Mouse (Mus musculus) liver, embryonic 14.5 days (tissue): ENCODE results near the gene Ogn. TPM values are rescaled to one million over a fixed set of nuclear protein-coding genes. Genes with fewer than 3 reads are reported as not detected.

Experiments
- ATAC-seq: fragments of 200-750 bp; cut with Nextera tagmentation; 2 replicates; pipeline ENCODE4 v1.8.0; 2017; ENCODE audit warnings: moderate number of reproducible peaks, mild to moderate bottlenecking, moderate library complexity; ENCODE audit not compliant: insufficient read depth
- DNase-seq, 3 experiments: peaks; one replicate each; pipeline ENCODE4 v3.0.0-alpha.2; 2012 to 2013; ENCODE audit warnings: low read depth in 3 of 3, low spot score in 3 of 3
- H3K27ac ChIP-seq: fragments of 300-500 bp; sonication (generic); 2 replicates; pipeline ENCODE4 v1.5.1; 2014; ENCODE audit warnings: moderate library complexity, mild to moderate bottlenecking, control low read depth, inconsistent platforms
- H3K27me3 ChIP-seq: fragments of 300-500 bp; sonication (generic); 2 replicates; pipeline ENCODE4 v1.6.1; 2014; ENCODE audit warnings: mild to moderate bottlenecking, low read length, moderate library complexity; ENCODE audit not compliant: control insufficient read depth, insufficient read depth
- H3K36me3 ChIP-seq: fragments of 300-500 bp; sonication (generic); replicated peaks from 2 replicates; pipeline ENCODE4 v1.6.1; 2014; ENCODE audit warnings: low read depth; ENCODE audit not compliant: control insufficient read depth, insufficient read depth
- H3K4me1 ChIP-seq, 2 experiments: fragments of 200-500 bp in 1 of 2; fragments of 300-500 bp in 1 of 2; sonication (generic) in 1 of 2; replicated peaks; 2 replicates each; pipeline ENCODE4 v1.6.1; 2012 to 2014; ENCODE audit warnings: antibody characterized with exemption in 1 of 2, inconsistent platforms in 1 of 2, low read length in 1 of 2; ENCODE audit not compliant: control insufficient read depth in 2 of 2, insufficient read depth in 2 of 2
- H3K4me2 ChIP-seq: fragments of 300-500 bp; sonication (generic); 2 replicates; pipeline ENCODE4 v1.6.1; 2014; ENCODE audit warnings: low read depth, mild to moderate bottlenecking, control low read depth, moderate library complexity
- H3K4me3 ChIP-seq, 2 experiments: fragments of 200-500 bp in 1 of 2; fragments of 300-500 bp in 1 of 2; sonication (generic) in 1 of 2; 2 replicates each; pipeline ENCODE4 v1.5.1; 2012 to 2014; ENCODE audit warnings: low read depth in 2 of 2, low read length in 2 of 2, mild to moderate bottlenecking in 2 of 2, control low read depth in 1 of 2, inconsistent platforms in 1 of 2, moderate library complexity in 1 of 2; ENCODE audit not compliant: insufficient read depth in 1 of 2
- H3K9ac ChIP-seq: fragments of 300-500 bp; sonication (generic); replicated peaks from 2 replicates; pipeline ENCODE4 v1.6.1; 2014; ENCODE audit warnings: mild to moderate bottlenecking, control low read depth, moderate library complexity
- H3K9me3 ChIP-seq: fragments of 300-500 bp; sonication (generic); 2 replicates; pipeline ENCODE4 v1.6.1; 2016; ENCODE audit warnings: low read length, mixed read lengths; ENCODE audit not compliant: control insufficient read depth
- CTCF ChIP-seq: IDR thresholded peaks from 2 replicates; pipeline ENCODE4 v1.5.1; 2016; ENCODE audit warnings: antibody characterized with exemption, low read depth, control low read depth
- EP300 ChIP-seq: IDR thresholded peaks from 2 replicates; pipeline ENCODE4 v1.6.1; 2016; ENCODE audit warnings: antibody characterized with exemption, low read depth
- WGBS: fragments of 180-500 bp; shearing (Covaris S2); extraction: QIAGEN DNeasy Blood & Tissue Kit; methylation state at CpG from one replicate; pipeline ENCODE4 v1.1.7; 2014; ENCODE audit not compliant: insufficient replicate concordance; 5-methylcytosine and 5-hydroxymethylcytosine counted together
- polyA plus RNA-seq, 2 experiments: library from polyadenylated mRNA; depleted of rRNA in 1 of 2; stranded (reverse) in 1 of 2; unstranded in 1 of 2; fragments of >200 nt; fragmentation: Nextera tagmentation in 1 of 2; extraction: Ambion mirVana in 1 of 2; gene quantifications; 2 replicates each; pipeline versions ENCODE4 v1.2.1 to v1.2.3; 2012 to 2014

The Ogn gene
- polyA plus RNA-seq, 2 experiments: 0.49 to 1.5 TPM

- peak within 1 kb of the TSS; percentile 83 for H3K9ac ChIP-seq
- DNase-seq (peak; percentile 99 to 100 (median 99)), ATAC-seq (peak; percentile 98)
- H3K4me2 ChIP-seq: peak within 1 kb of the TSS; percentile 93
- under 1% methylated on average over 68 of the region's 68 CpGs for WGBS
- no peaks in the 10 kb centered on the region for H3K9me3 ChIP-seq
- no peaks in the 10 kb centered on the region; the same call in none of the 2 replicates for H3K36me3 ChIP-seq
- peak within 1 kb of the TSS; percentile 97 to 100 for H3K4me3 ChIP-seq
- no peaks in the 10 kb centered on the region for H3K27me3 ChIP-seq
- TF ChIP-seq EP300 (peak; percentile 69; the same call in 1 of the 2 replicates), CTCF (peak; percentile 33; the same call in 1 of the 2 replicates)
- peaks cover 0 to 5% of the 10 kb centered on the region in 2 experiments; a peak in 3 of 4 replicates for H3K4me1 ChIP-seq
- peak within 1 kb of the TSS; percentile 53 for H3K27ac ChIP-seq
Observed at GRCm38 (mm10) chr13:49652481-49653179, 44.8 kb downstream of the Ogn start, which contains the start of the genes Cenpp and Nol8. Gene Cenpp (minus strand): TSS chr13:49652785. Gene Nol8 (plus strand): TSS chr13:49653078.

- peak overlapping the region; percentile 77 for H3K9ac ChIP-seq
- no peaks in the 10 kb centered on the region for H3K27me3 ChIP-seq
- no peaks in the 10 kb centered on the region for H3K9me3 ChIP-seq
- ATAC-seq: peak; percentile 63
- peak overlapping the region; percentile 93 for H3K4me2 ChIP-seq
- H3K4me3 ChIP-seq: peak overlapping the region; percentile 97 to 100
- whole genome bisulfite sequencing: under 1% methylated on average over 16 of the region's 16 CpGs
- TF ChIP-seq CTCF (no peak), EP300 (no peak)
- H3K27ac ChIP-seq: no peak overlapping the region
- H3K36me3 ChIP-seq: no peaks in the 10 kb centered on the region; the same call in none of the 2 replicates
- H3K4me1 ChIP-seq: peaks cover 0 to 5% of the 10 kb centered on the region in 2 experiments; a peak in 3 of 4 replicates
- no peak for DNase-seq
Observed at GRCm38 (mm10) chr13:49653180-49653541, 45.3 kb downstream of the Ogn start.

Other genes with a start within 250 kb of the Ogn start
- gene Ippk, start 186.8 kb upstream of the Ogn start, polyA plus RNA-seq (2012; rRNA removed): 3.0 and 4.0 TPM in 2 replicates
- gene Ippk, start 186.8 kb upstream of the Ogn start, polyA plus RNA-seq (2014; fragmentation: Nextera tagmentation; extraction: Ambion mirVana): 7.1 and 7.2 TPM in 2 replicates
- gene Tes3-ps, start 114.7 kb upstream of the Ogn start, polyA plus RNA-seq (2012; rRNA removed): 0.05 and 0.13 TPM in 2 replicates
- 0.42 and 0.44 TPM in 2 replicates for gene Tes3-ps, start 114.7 kb upstream of the Ogn start, polyA plus RNA-seq (2014; fragmentation: Nextera tagmentation; extraction: Ambion mirVana)
- gene Ecm2, start 103.2 kb upstream of the Ogn start, polyA plus RNA-seq (2012; rRNA removed): 0.11 and 0.19 TPM in 2 replicates
- 0.10 and 0.19 TPM in 2 replicates for gene Ecm2, start 103.2 kb upstream of the Ogn start, polyA plus RNA-seq (2014; fragmentation: Nextera tagmentation; extraction: Ambion mirVana)
- 0.10 and 0.17 TPM in 2 replicates for gene Aspn, start 63.6 kb upstream of the Ogn start, polyA plus RNA-seq (2012; rRNA removed)
- gene Aspn, start 63.6 kb upstream of the Ogn start, polyA plus RNA-seq (2014; fragmentation: Nextera tagmentation; extraction: Ambion mirVana): 0.35 and 0.44 TPM in 2 replicates
- gene Omd, start 25.6 kb upstream of the Ogn start, polyA plus RNA-seq (2012; rRNA removed): not detected in 2 replicates
- gene Omd, start 25.6 kb upstream of the Ogn start, polyA plus RNA-seq (2014; fragmentation: Nextera tagmentation; extraction: Ambion mirVana): 0.18 TPM in 2 replicates
- 6.0 and 9.9 TPM in 2 replicates for gene Cenpp, start 44.7 kb downstream of the Ogn start, polyA plus RNA-seq (2012; rRNA removed)
- 30.4 and 33.0 TPM in 2 replicates for gene Cenpp, start 44.7 kb downstream of the Ogn start, polyA plus RNA-seq (2014; fragmentation: Nextera tagmentation; extraction: Ambion mirVana)
- gene Nol8, start 45.0 kb downstream of the Ogn start, polyA plus RNA-seq (2012; rRNA removed): 2.9 and 5.4 TPM in 2 replicates
- 7.8 and 8.3 TPM in 2 replicates for gene Nol8, start 45.0 kb downstream of the Ogn start, polyA plus RNA-seq (2014; fragmentation: Nextera tagmentation; extraction: Ambion mirVana)
- gene Iars, start 74.1 kb downstream of the Ogn start, polyA plus RNA-seq (2012; rRNA removed): 28.2 and 36.5 TPM in 2 replicates
- gene Iars, start 74.1 kb downstream of the Ogn start, polyA plus RNA-seq (2014; fragmentation: Nextera tagmentation; extraction: Ambion mirVana): 39.1 and 45.8 TPM in 2 replicates
- gene Gm30302, start 191.0 kb downstream of the Ogn start, polyA plus RNA-seq (2012; rRNA removed): not detected in 2 replicates
- gene Gm30302, start 191.0 kb downstream of the Ogn start, polyA plus RNA-seq (2014; fragmentation: Nextera tagmentation; extraction: Ambion mirVana): not detected in 2 replicates